8 mouse cellular contexts compared by ENCODE assay signal in the genomic region with DNA sequence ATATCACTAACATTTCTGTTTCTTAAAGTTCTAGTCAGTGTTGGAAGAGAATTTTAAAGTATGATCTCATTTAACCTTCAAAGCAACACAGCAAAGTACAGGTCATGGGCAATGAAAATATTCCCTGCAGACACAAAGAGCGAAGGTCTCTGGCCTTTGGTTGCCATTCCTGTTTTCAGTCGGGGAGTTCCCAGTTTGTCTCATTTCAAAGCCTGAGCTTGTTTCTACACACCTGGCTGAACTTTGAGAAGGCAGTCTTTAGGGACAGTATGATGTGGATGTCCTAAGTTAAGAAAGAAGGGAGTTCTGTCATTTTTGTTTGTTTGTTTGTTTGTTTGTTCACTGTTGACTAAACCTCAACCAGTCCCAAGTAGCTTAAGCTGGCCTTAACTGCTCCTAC. TPM values are rescaled to one million over a fixed set of nuclear protein-coding genes. Genes with fewer than 3 reads are reported as not detected.
A peak's percentile ranks its signal among the peaks of the same experiment; 100 is the strongest.
DNase-seq lines count a peak whose midpoint lies in the region; ATAC-seq and TF ChIP-seq lines count a peak whose summit lies in the region.

No protein-coding gene starts in this region.

- H3K36me3 ChIP-seq in erythroblast, embryonic 14.5 days (ENCODE audit: control insufficient read depth), result peaks cover 16% of the 10 kb centered on the region
- no peaks in the 10 kb centered on the region for H3K36me3 ChIP-seq in thymus, adult 2 months (ENCODE audit: control insufficient read depth, insufficient read depth, low read length)
- no peaks in the 10 kb centered on the region for H3K36me3 ChIP-seq in limb, embryonic 14.5 days (ENCODE audit: control insufficient read depth, insufficient read depth, low read length)
- H3K36me3 ChIP-seq in stomach, postnatal 0 days (ENCODE audit: control insufficient read depth, insufficient read depth, low read length), result no peaks in the 10 kb centered on the region

- no peak for TF ChIP-seq POLR2A in thymus, adult 2 months (IDR thresholded peaks at IDR 0.05; ENCODE audit: control insufficient read depth, extremely low read depth, insufficient read depth, low read length, poor library complexity)
- TF ChIP-seq POLR2A in limb, embryonic 14.5 days (IDR thresholded peaks at IDR 0.05; ENCODE audit: borderline replicate concordance, extremely low read depth, insufficient read depth, insufficient read length), result no peak

- H3K4me1 ChIP-seq in erythroblast, embryonic 14.5 days (ENCODE audit: control insufficient read depth), result peaks cover 79% of the 10 kb centered on the region
- peaks cover 5% of the 10 kb centered on the region for H3K4me1 ChIP-seq in thymus, adult 2 months (replicated peaks; ENCODE audit: control insufficient read depth, insufficient read depth, low read length)
- peaks cover 21% of the 10 kb centered on the region for H3K4me1 ChIP-seq in limb, embryonic 14.5 days (ENCODE audit: control insufficient read depth, insufficient read depth, low read length)
- H3K4me1 ChIP-seq in stomach, postnatal 0 days (replicated peaks; ENCODE audit: control insufficient read depth, insufficient read depth), result peaks cover 4% of the 10 kb centered on the region; the same call in 1 of the 2 replicates

- peak overlapping the region; percentile 73 for H3K27ac ChIP-seq in thymus, adult 2 months (ENCODE audit: control insufficient read depth, insufficient read depth, low read length)
- H3K27ac ChIP-seq in limb, embryonic 14.5 days (replicated peaks; ENCODE audit: low read depth, low read length), result peak overlapping the region; percentile 99
- peak overlapping the region; percentile 99 for H3K27ac ChIP-seq in stomach, postnatal 0 days (replicated peaks)

- no peaks in the 10 kb centered on the region for H3K27me3 ChIP-seq in erythroblast, embryonic 14.5 days (ENCODE audit: control insufficient read depth)
- no peaks in the 10 kb centered on the region for H3K27me3 ChIP-seq in thymus, adult 2 months (ENCODE audit: control insufficient read depth, insufficient read depth, low read length)
- no peaks in the 10 kb centered on the region for H3K27me3 ChIP-seq in limb, embryonic 14.5 days (ENCODE audit: control insufficient read depth, insufficient read depth, low read length)
- no peaks in the 10 kb centered on the region for H3K27me3 ChIP-seq in stomach, postnatal 0 days (ENCODE audit: control insufficient read depth, insufficient read depth, low read length)

- 88% methylated on average over 2 of the region's 2 CpGs for WGBS in thymus, adult 2 months
- 60% methylated on average over 2 of the region's 2 CpGs for WGBS in limb, embryonic 14.5 days
- WGBS in stomach, postnatal 0 days, result 47% methylated on average over 2 of the region's 2 CpGs

- intact Hi-C loops in left cerebral cortex, postnatal 10 days (cut with DNase I), result no loop called here

- no peak for TF ChIP-seq CTCF in thymus, adult 2 months (IDR thresholded peaks at IDR 0.05; ENCODE audit: borderline replicate concordance, control insufficient read depth, extremely low read depth, insufficient read depth, low read length, poor library complexity)
- TF ChIP-seq CTCF in stomach, postnatal 0 days (IDR thresholded peaks at IDR 0.05; ENCODE audit: low read depth), result no peak

- no peak for TF ChIP-seq EP300 in stomach, postnatal 0 days (optimal IDR thresholded peaks at IDR 0.05)

- peak overlapping the region; percentile 82 for H3K4me2 ChIP-seq in limb, embryonic 14.5 days (replicated peaks; ENCODE audit: low read depth, low read length, severe bottlenecking)
- peak overlapping the region; percentile 70 for H3K4me2 ChIP-seq in stomach, postnatal 0 days (replicated peaks; ENCODE audit: low read depth)

- H3K9ac ChIP-seq in limb, embryonic 14.5 days (ENCODE audit: low read depth, low read length, severe bottlenecking), result peak overlapping the region; percentile 98
- peak overlapping the region; percentile 95 for H3K9ac ChIP-seq in stomach, postnatal 0 days (ENCODE audit: low read length)

- DNase-seq in thymus, adult 2 months, result no peak
- no peak for DNase-seq in thymus, postnatal 36 days
- DNase-seq in limb, embryonic 14.5 days (ENCODE audit: low spot score), result no peak
- DNase-seq in stomach, postnatal 0 days (ENCODE audit: low spot score), result peak; percentile 36
- DNase-seq in left cerebral cortex, postnatal 10 days (ENCODE audit: extremely low spot score in 1 of 2, low spot score in 2 of 2), result no peak
- no peak for DNase-seq in urinary bladder, postnatal 14 days (ENCODE audit: low spot score)

- no peaks in the 10 kb centered on the region for H3K9me3 ChIP-seq in erythroblast, embryonic 14.5 days (ENCODE audit: control insufficient read depth, low read length)
- H3K9me3 ChIP-seq in limb, embryonic 14.5 days (ENCODE audit: control insufficient read depth, low read length), result no peaks in the 10 kb centered on the region
- H3K9me3 ChIP-seq in stomach, postnatal 0 days (ENCODE audit: control insufficient read depth, low read length), result no peaks in the 10 kb centered on the region

- ATAC-seq in erythroblast, adult 5-6 weeks (replicated peaks; ENCODE audit: low FRiP score, poor library complexity, severe bottlenecking), result no peak
- ATAC-seq in limb, embryonic 14.5 days (ENCODE audit: low FRiP score, low read depth), result no peak
- no peak for ATAC-seq in stomach, postnatal 0 days (ENCODE audit: low FRiP score, low TSS enrichment)

- peak overlapping the region; percentile 95 for H3K4me3 ChIP-seq in erythroblast, embryonic 14.5 days (replicated peaks)
- H3K4me3 ChIP-seq in thymus, adult 2 months (ENCODE audit: control insufficient read depth, insufficient read depth, low read length), result peak overlapping the region; percentile 86; the same call in 1 of the 2 replicates
- peak overlapping the region; percentile 84 for H3K4me3 ChIP-seq in limb, embryonic 14.5 days (replicated peaks; ENCODE audit: low read length)
- peak overlapping the region; percentile 79 for H3K4me3 ChIP-seq in stomach, postnatal 0 days (ENCODE audit: low read depth, low read length)

RNA-seq across cellular contexts. Expression of a gene that starts 1.0 kb away (rescaled TPM):
- 0.16 and 0.29 TPM in 2 replicates for polyA plus RNA-seq in erythroblast, embryonic 14.5 days (2012)
- total RNA-seq in erythroblast, adult 5-6 weeks (2015; ENCODE audit: low replicate concordance), result 4.2 and 9.2 TPM in 2 replicates
- total RNA-seq in erythroblast, adult 5-6 weeks (2017; ENCODE audit: low replicate concordance), result 7.1 and 17.3 TPM in 2 replicates
- polyA plus RNA-seq in thymus, adult 2 months (2012; rRNA removed), result 21.8 and 27.3 TPM in 2 replicates
- polyA plus RNA-seq in limb, embryonic 14.5 days (2012; rRNA removed), result 14.6 and 17.5 TPM in 2 replicates
- polyA plus RNA-seq in limb, embryonic 14.5 days (2014; fragmentation: Nextera tagmentation; extraction: Ambion mirVana), result 5.2 and 5.5 TPM in 2 replicates
- polyA plus RNA-seq in stomach, postnatal 0 days (2015; fragmentation: Nextera tagmentation; extraction: Ambion mirVana), result 1.1 and 1.2 TPM in 2 replicates
- total RNA-seq in left cerebral cortex, postnatal 10 days (2021), result 10 to 100 TPM; 17.3 to 17.6 TPM
